Mouse (Mus musculus) liver, embryonic 16.5 days (tissue): Measurements from ENCODE around the gene Cpne2. TPM values are rescaled to one million over a fixed set of nuclear protein-coding genes. Genes with fewer than 3 reads are reported as not detected.

Experiments
- ATAC-seq: fragments of 200-750 bp; cut with Nextera tagmentation; 2 replicates; pipeline ENCODE4 v1.8.0; 2017; ENCODE audit warnings: low read depth, mild to moderate bottlenecking, moderate number of reproducible peaks, moderate library complexity
- H3K27ac ChIP-seq: fragments of 300-500 bp; sonication (generic); 2 replicates; pipeline ENCODE4 v1.5.1; 2014; ENCODE audit warnings: mild to moderate bottlenecking, low read length
- H3K27me3 ChIP-seq: fragments of 300-500 bp; sonication (generic); 2 replicates; pipeline ENCODE4 v1.6.1; 2014; ENCODE audit warnings: low read depth, low read length, mixed read lengths; ENCODE audit not compliant: control insufficient read depth, insufficient read depth
- H3K36me3 ChIP-seq: fragments of 300-500 bp; sonication (generic); 2 replicates; pipeline ENCODE4 v1.6.1; 2014; ENCODE audit warnings: mild to moderate bottlenecking; ENCODE audit not compliant: control insufficient read depth, insufficient read depth
- H3K4me1 ChIP-seq: fragments of 300-500 bp; sonication (generic); 2 replicates; pipeline ENCODE4 v1.6.1; 2014; ENCODE audit warnings: low read depth, low read length, mixed read lengths; ENCODE audit not compliant: control insufficient read depth
- H3K4me2 ChIP-seq: fragments of 300-500 bp; sonication (generic); 2 replicates; pipeline ENCODE4 v1.6.1; 2014; ENCODE audit warnings: low read depth, low read length, mixed read lengths
- H3K4me3 ChIP-seq: fragments of 300-500 bp; sonication (generic); 2 replicates; pipeline ENCODE4 v1.5.1; 2014; ENCODE audit warnings: low read depth, mild to moderate bottlenecking, low read length
- H3K9ac ChIP-seq: fragments of 300-500 bp; sonication (generic); 2 replicates; pipeline ENCODE4 v1.6.1; 2014; ENCODE audit warnings: low read depth, low read length
- H3K9me3 ChIP-seq: fragments of 300-500 bp; sonication (generic); replicated peaks from 2 replicates; pipeline ENCODE4 v1.6.1; 2016; ENCODE audit warnings: low read length; ENCODE audit not compliant: control insufficient read depth
- WGBS: fragments of 180-500 bp; shearing (Covaris S2); extraction: QIAGEN DNeasy Blood & Tissue Kit; methylation state at CpG from one replicate; pipeline ENCODE4 v1.1.7; 2014; ENCODE audit not compliant: insufficient replicate concordance; 5-methylcytosine and 5-hydroxymethylcytosine counted together
- polyA plus RNA-seq: library from polyadenylated mRNA; unstranded; fragments of >200 nt; fragmentation: Nextera tagmentation; extraction: Ambion mirVana; gene quantifications from 2 replicates; pipeline ENCODE4 v1.2.1, GENCODE M21; 2015

Gene Cpne2
- polyA plus RNA-seq, 1 experiment from 2014 or later = 2.2 TPM

- Histone ChIP-seq H3K4me1 (no peaks in the 10 kb centered on the region; the same call in 1 of the 2 replicates), H3K27ac (no peak overlapping the region), H3K9me3 (no peaks in the 10 kb centered on the region), H3K27me3 (peaks cover 38% of the 10 kb centered on the region), H3K4me2 (no peak overlapping the region), H3K36me3 (no peaks in the 10 kb centered on the region), H3K9ac (no peak overlapping the region), H3K4me3 (no peak overlapping the region)
- ATAC-seq = no peak
- WGBS = 46% methylated on average over 4 of the region's 4 CpGs
These were observed 2.9 kb upstream of the Cpne2 start for GRCm38 (mm10) chr8:94529875-94530274.

GRCm38 (mm10) chr8:94530643-94531042, 2.1 kb upstream of the Cpne2 start:
- 60% methylated on average over 4 of the region's 4 CpGs for WGBS
- Histone ChIP-seq H3K9ac (no peak overlapping the region), H3K4me3 (no peak overlapping the region), H3K4me1 (no peaks in the 10 kb centered on the region; the same call in 1 of the 2 replicates), H3K4me2 (no peak overlapping the region), H3K27ac (no peak overlapping the region), H3K9me3 (no peaks in the 10 kb centered on the region), H3K27me3 (peaks cover 40% of the 10 kb centered on the region), H3K36me3 (no peaks in the 10 kb centered on the region)
- no peak for ATAC-seq

DNA sequence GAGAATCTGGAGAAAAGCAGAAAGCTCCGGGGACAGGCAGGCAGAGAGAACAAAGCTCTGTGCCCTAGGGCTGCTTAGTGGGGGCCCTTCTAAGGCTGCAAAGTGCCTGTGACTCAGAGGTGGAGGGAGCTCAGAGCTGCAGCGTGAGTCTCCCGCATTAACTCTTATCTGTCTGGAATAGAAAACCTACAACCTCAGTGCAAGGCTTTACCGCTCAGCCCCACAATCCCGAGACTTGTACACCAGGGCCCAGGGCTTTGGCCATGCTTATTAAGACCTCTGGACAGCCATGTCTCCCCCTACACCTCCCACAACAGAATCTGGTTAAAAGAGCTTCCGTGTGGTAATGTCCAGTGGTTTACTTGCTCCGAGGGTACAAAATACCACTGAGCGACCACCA, 790 bp upstream of the Cpne2 start:
- Histone ChIP-seq H3K4me1 (no peaks in the 10 kb centered on the region; the same call in 1 of the 2 replicates), H3K4me3 (no peak overlapping the region), H3K36me3 (no peaks in the 10 kb centered on the region), H3K4me2 (peak overlapping the region; percentile 70; the same call in 1 of the 2 replicates), H3K9ac (no peak overlapping the region), H3K27ac (no peak overlapping the region), H3K9me3 (no peaks in the 10 kb centered on the region), H3K27me3 (peaks cover 40% of the 10 kb centered on the region)
- WGBS = 5% methylated on average over 8 of the region's 8 CpGs
- no peak for ATAC-seq

DNA sequence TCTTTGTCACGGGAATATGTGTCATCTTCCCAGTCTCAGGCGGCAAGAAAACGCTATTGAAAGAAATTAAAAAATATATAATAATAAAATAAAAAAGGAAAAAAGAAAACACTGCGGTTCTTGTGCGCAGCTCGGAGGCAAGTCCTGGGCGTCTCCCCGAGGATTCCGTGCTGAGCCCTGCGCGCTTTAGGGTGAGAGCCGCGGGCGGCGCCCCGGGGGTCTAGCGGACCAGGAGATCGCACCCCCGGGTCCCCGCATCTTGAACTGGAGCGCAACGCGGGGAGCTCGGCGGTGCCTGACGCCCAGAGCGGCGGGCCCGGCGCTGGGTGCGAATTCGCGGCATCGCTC, 291 bp upstream of the Cpne2 start:
- H3K9ac ChIP-seq = peak overlapping the region; percentile 21; the same call in 1 of the 2 replicates
- WGBS = under 1% methylated on average over 33 of the region's 34 CpGs
- no peak for ATAC-seq
- peak overlapping the region; percentile 63 for H3K4me3 ChIP-seq
- peaks cover 40% of the 10 kb centered on the region for H3K27me3 ChIP-seq
- peak overlapping the region; percentile 70 for H3K4me2 ChIP-seq
- H3K9me3 ChIP-seq = no peaks in the 10 kb centered on the region
- no peaks in the 10 kb centered on the region; the same call in 1 of the 2 replicates for H3K4me1 ChIP-seq
- no peaks in the 10 kb centered on the region for H3K36me3 ChIP-seq
- no peak overlapping the region for H3K27ac ChIP-seq

DNA sequence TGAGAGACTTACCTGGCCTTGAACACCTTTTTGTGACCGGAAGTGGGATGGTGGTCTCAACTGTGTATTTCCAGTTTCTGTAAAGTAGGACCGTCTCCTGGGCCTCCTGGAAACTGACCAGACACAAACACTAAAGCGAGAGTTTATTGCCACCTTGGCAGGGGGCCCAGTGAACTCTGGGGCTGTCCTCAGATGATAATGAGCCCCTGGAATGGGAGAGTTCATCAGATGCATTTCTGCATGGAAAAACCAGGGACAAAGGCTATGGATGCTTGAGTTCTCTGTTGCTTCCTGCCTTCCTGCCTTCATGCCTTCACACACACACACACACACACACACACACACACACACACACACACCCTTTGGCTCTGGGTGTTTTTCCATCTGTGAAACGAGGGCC, 1.8 kb downstream of the Cpne2 start:
- ATAC-seq = no peak
- Histone ChIP-seq H3K27ac (no peak overlapping the region), H3K9me3 (no peaks in the 10 kb centered on the region), H3K4me2 (no peak overlapping the region), H3K36me3 (no peaks in the 10 kb centered on the region), H3K27me3 (peaks cover 40% of the 10 kb centered on the region), H3K4me1 (no peaks in the 10 kb centered on the region; the same call in 1 of the 2 replicates), H3K4me3 (no peak overlapping the region), H3K9ac (no peak overlapping the region)
- WGBS = 43% methylated on average over 4 of the region's 4 CpGs

DNA sequence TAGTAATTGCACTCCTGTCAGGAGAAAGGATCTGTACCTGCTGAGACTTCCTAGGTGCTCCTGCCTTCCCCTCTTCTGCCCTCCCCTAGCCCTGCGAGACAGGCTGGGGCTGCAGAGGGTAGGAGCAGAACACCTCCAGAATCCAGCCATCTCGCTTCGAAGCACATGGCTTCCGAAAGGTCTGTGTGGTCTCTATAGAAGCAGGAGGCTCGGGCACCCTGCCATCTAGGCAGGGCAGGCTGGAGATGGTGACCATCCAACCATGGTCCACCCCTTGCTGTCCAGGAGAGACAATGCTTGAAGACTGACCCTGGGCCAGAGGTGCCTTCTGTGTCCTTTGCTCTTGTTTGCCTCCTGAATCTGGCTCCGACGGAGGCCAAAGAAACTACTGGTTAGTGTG, 2.8 kb downstream of the Cpne2 start:
- no peak overlapping the region for H3K9ac ChIP-seq
- H3K27ac ChIP-seq = no peak overlapping the region
- H3K4me3 ChIP-seq = no peak overlapping the region
- 74% methylated on average over 7 of the region's 7 CpGs for WGBS
- ATAC-seq = no peak
- H3K4me1 ChIP-seq = no peaks in the 10 kb centered on the region; the same call in 1 of the 2 replicates
- peaks cover 40% of the 10 kb centered on the region for H3K27me3 ChIP-seq
- H3K9me3 ChIP-seq = no peaks in the 10 kb centered on the region
- H3K36me3 ChIP-seq = no peaks in the 10 kb centered on the region
- no peak overlapping the region for H3K4me2 ChIP-seq

DNA sequence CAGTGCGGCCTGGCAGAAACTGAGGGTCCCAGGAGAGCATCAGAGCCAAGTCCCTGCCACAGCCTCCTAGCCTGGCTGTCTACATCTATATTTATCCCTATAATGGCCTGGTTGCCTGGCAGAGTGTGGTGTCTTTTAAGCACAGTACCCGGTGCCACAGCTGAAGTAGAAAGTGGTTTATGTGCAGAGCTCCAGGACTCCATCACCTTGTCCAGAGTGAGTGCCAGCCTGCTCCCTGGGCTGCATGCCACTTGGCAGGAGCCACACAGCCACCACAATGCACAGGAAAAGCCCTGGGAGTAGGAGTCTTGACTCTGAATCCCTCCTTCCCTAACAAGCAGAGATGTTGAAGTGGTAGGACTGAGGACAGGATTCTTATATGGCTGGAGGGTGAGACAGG, 4.7 kb downstream of the Cpne2 start:
- ATAC-seq = no peak
- Histone ChIP-seq H3K27me3 (peaks cover 26% of the 10 kb centered on the region), H3K4me1 (no peaks in the 10 kb centered on the region; the same call in 1 of the 2 replicates), H3K36me3 (no peaks in the 10 kb centered on the region), H3K4me3 (no peak overlapping the region), H3K27ac (no peak overlapping the region), H3K9ac (no peak overlapping the region), H3K4me2 (no peak overlapping the region), H3K9me3 (no peaks in the 10 kb centered on the region)
- 61% methylated on average over 2 of the region's 2 CpGs for WGBS

GRCm38 (mm10) chr8:94540025-94540424, 7.2 kb downstream of the Cpne2 start:
- H3K4me1 ChIP-seq = no peaks in the 10 kb centered on the region
- no peak overlapping the region for H3K4me3 ChIP-seq
- no peaks in the 10 kb centered on the region for H3K9me3 ChIP-seq
- 77% methylated on average over 2 of the region's 2 CpGs for WGBS
- H3K4me2 ChIP-seq = no peak overlapping the region
- H3K9ac ChIP-seq = no peak overlapping the region
- peaks cover under 1% of the 10 kb centered on the region for H3K27me3 ChIP-seq
- no peaks in the 10 kb centered on the region for H3K36me3 ChIP-seq
- no peak for ATAC-seq
- no peak overlapping the region for H3K27ac ChIP-seq

- no peaks in the 10 kb centered on the region for H3K36me3 ChIP-seq
- WGBS = 42% methylated on average over 17 of the region's 18 CpGs
- H3K4me3 ChIP-seq = no peak overlapping the region
- H3K9me3 ChIP-seq = no peaks in the 10 kb centered on the region
- ATAC-seq = no peak
- H3K27ac ChIP-seq = no peak overlapping the region
- no peak overlapping the region for H3K9ac ChIP-seq
- H3K4me2 ChIP-seq = no peak overlapping the region
- no peaks in the 10 kb centered on the region for H3K27me3 ChIP-seq
- H3K4me1 ChIP-seq = no peaks in the 10 kb centered on the region
These were observed 8.4 kb downstream of the Cpne2 start for GRCm38 (mm10) chr8:94540889-94541795.
